Mouse (Mus musculus) gastrocnemius, postnatal 4 days (tissue): ENCODE results near the gene Ush1c. TPM values are rescaled to one million over a fixed set of nuclear protein-coding genes. Genes with fewer than 3 reads are reported as not detected.

Experiments
- DNase-seq, 2 experiments: peaks; one replicate each; pipeline ENCODE4 v3.0.0; 2021 to 2022; ENCODE audit warnings: low spot score in 2 of 2, mixed read lengths in 2 of 2
- long read RNA-seq, 2 experiments: library from polyadenylated mRNA; stranded (forward); transcript quantifications; one replicate each; pipeline ENCODE4 v2.0.0; 2021
- total RNA-seq, 2 experiments: library from RNA; stranded (reverse); gene quantifications; 2 replicates each; pipeline ENCODE4 v1.2.3; 2021

Ush1c gene
- under 1 TPM; 0.52 to 0.88 TPM for total RNA-seq
- long read RNA-seq, experiment 1: 0 reads
- long read RNA-seq, experiment 2, partial matches to known transcripts: 0 of 2 reads
- long read RNA-seq, experiment 2, other reads (novel, unspliced or antisense): 2 of 2 reads

GRCm38 (mm10) chr7:46238346-46238745, at the start of gene Ush1c:
Ush1c (minus strand) TSS chr7:46238503.
- no peak for DNase-seq

- no peak for DNase-seq
Observed at GRCm38 (mm10) chr7:46287051-46287450, 48.7 kb upstream of the Ush1c start.

GRCm38 (mm10) chr7:46286391-46286790, 48.1 kb upstream of the Ush1c start:
- DNase-seq: no peak

GRCm38 (mm10) chr7:46285161-46285839, 47.0 kb upstream of the Ush1c start:
- DNase-seq: no peak

- peak; percentile 32 to 75 for DNase-seq
Observed at GRCm38 (mm10) chr7:46283681-46284080, 45.4 kb upstream of the Ush1c start.

- no peak for DNase-seq
Observed at GRCm38 (mm10) chr7:46282276-46282675, 44.0 kb upstream of the Ush1c start.

- no peak for DNase-seq
Observed at GRCm38 (mm10) chr7:46280896-46281295, 42.6 kb upstream of the Ush1c start.

- DNase-seq: peak in 1 of 2 experiments; percentile 60
Observed at GRCm38 (mm10) chr7:46279946-46280345, 41.6 kb upstream of the Ush1c start.

GRCm38 (mm10) chr7:46276156-46276555, 37.9 kb upstream of the Ush1c start:
- no peak for DNase-seq

GRCm38 (mm10) chr7:46251841-46252240, 13.5 kb upstream of the Ush1c start:
- no peak for DNase-seq

GRCm38 (mm10) chr7:46247606-46248005, 9.3 kb upstream of the Ush1c start:
- DNase-seq: no peak

- DNase-seq: no peak
Observed at GRCm38 (mm10) chr7:46246876-46247275, 8.6 kb upstream of the Ush1c start.

GRCm38 (mm10) chr7:46240696-46241095, 2.4 kb upstream of the Ush1c start, which contains the start of gene Otog:
Otog (plus strand) TSS chr7:46240987.
- no peak for DNase-seq

GRCm38 (mm10) chr7:46240091-46240490, 1.8 kb upstream of the Ush1c start:
- no peak for DNase-seq

- DNase-seq: no peak
Observed at GRCm38 (mm10) chr7:46237192-46237591, 1.1 kb downstream of the Ush1c start.

GRCm38 (mm10) chr7:46236363-46236762, 1.9 kb downstream of the Ush1c start:
- DNase-seq: no peak

- no peak for DNase-seq
Observed at GRCm38 (mm10) chr7:46235948-46236347, 2.4 kb downstream of the Ush1c start.

GRCm38 (mm10) chr7:46226936-46227335, 11.4 kb downstream of the Ush1c start:
- DNase-seq: peak in 1 of 2 experiments; percentile 53

GRCm38 (mm10) chr7:46226253-46226652, 12.1 kb downstream of the Ush1c start:
- DNase-seq: peak in 1 of 2 experiments; percentile 38

GRCm38 (mm10) chr7:46220591-46221129, 17.6 kb downstream of the Ush1c start:
- DNase-seq: no peak

GRCm38 (mm10) chr7:46218415-46218814, 19.9 kb downstream of the Ush1c start:
- no peak for DNase-seq

GRCm38 (mm10) chr7:46216481-46216880, 21.8 kb downstream of the Ush1c start:
- DNase-seq: no peak

GRCm38 (mm10) chr7:46210276-46210675, 28.0 kb downstream of the Ush1c start:
- DNase-seq: no peak
